Mouse (Mus musculus) thymus, adult 2 months (tissue): ENCODE results near the gene 1600014C10Rik. TPM values are rescaled to one million over a fixed set of nuclear protein-coding genes. Genes with fewer than 3 reads are reported as not detected.

Source experiments
- DNase-seq: peaks from one replicate; pipeline ENCODE4 v3.0.0; 2021
- H3K27ac ChIP-seq: fragments of 200-500 bp; 2 replicates; pipeline ENCODE4 v1.5.1; 2012; ENCODE audit warnings: low read length, control low read depth; ENCODE audit not compliant: control insufficient read depth, insufficient read depth
- H3K27me3 ChIP-seq: fragments of 200-500 bp; 2 replicates; pipeline ENCODE4 v1.6.1; 2012; ENCODE audit warnings: mild to moderate bottlenecking, low read length, moderate library complexity, mixed read lengths; ENCODE audit not compliant: control insufficient read depth, insufficient read depth
- H3K36me3 ChIP-seq: fragments of 200-500 bp; 2 replicates; pipeline ENCODE4 v1.6.1; 2012; ENCODE audit warnings: mild to moderate bottlenecking, low read length, moderate library complexity; ENCODE audit not compliant: control insufficient read depth, insufficient read depth
- H3K4me1 ChIP-seq: fragments of 200-500 bp; replicated peaks from 2 replicates; pipeline ENCODE4 v1.6.1; 2012; ENCODE audit warnings: low read length; ENCODE audit not compliant: control insufficient read depth, insufficient read depth
- H3K4me3 ChIP-seq: fragments of 200-500 bp; 2 replicates; pipeline ENCODE4 v1.5.1; 2012; ENCODE audit warnings: mild to moderate bottlenecking, low read length, control low read depth, moderate library complexity; ENCODE audit not compliant: control insufficient read depth, insufficient read depth
- CTCF ChIP-seq: fragments of 200-500 bp; IDR thresholded peaks from 2 replicates; pipeline ENCODE4 v1.5.1; 2012; ENCODE audit warnings: mild to moderate bottlenecking, control low read depth, low read length, moderate library complexity, borderline replicate concordance; ENCODE audit not compliant: control insufficient read depth, poor library complexity, insufficient read depth; ENCODE audit errors: extremely low read depth
- POLR2A ChIP-seq: fragments of 200-500 bp; IDR thresholded peaks from 2 replicates; pipeline ENCODE4 v1.6.1; 2012; ENCODE audit warnings: mild to moderate bottlenecking, low read length, control low read depth, moderate library complexity; ENCODE audit not compliant: control insufficient read depth, poor library complexity, insufficient read depth; ENCODE audit errors: extremely low read depth
- WGBS: fragments of 180-500 bp; shearing (Covaris S2); methylation state at CpG from one replicate; pipeline ENCODE4 v1.1.7; 2018; 5-methylcytosine and 5-hydroxymethylcytosine counted together
- polyA plus RNA-seq: library from polyadenylated mRNA; depleted of rRNA; stranded (reverse); fragments of >200 nt; gene quantifications from 2 replicates; pipeline ENCODE4 v1.2.3, GENCODE M21; 2012; rRNA removed

1600014C10Rik gene
- polyA plus RNA-seq, result 30.9 and 44.8 TPM in 2 replicates

DNA sequence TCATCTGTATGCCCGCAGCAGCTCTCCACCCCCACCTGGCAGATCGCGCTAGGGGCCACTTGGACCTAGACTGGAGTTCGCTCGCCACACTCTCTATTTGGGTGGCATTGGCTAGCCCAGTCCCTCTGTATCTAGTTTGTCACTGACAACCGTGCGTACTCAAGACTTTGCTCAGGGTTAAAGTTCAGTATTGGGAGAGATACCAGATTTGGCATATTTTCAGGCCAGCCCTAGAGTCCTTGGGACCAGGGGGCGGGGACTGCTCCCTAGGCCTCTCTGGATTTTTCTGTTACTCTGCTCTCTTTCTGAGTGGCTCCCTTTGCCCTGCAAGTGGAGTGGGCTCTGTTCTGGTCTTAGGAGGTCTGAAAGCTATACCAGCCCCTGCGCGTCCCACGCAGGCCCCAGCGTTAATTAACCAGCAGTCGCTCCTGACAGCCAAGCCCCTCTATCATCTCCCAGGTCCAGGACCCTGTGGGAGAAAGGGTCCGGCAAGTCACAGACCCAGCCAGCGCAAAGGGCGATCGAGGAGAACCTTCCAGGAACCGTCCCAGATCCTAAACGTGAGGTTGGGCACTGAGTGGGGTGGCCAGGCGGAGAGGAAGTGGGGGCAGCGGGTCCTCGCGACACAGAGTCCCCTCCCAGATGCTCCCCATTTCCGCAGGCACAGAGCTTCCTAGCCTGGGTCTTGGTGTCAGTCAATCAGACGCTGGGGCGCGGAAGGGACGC is at the start of gene 1600014C10Rik:
Gene 1600014C10Rik, plus strand, starts transcription at position 256 of the 726 bp plus-strand sequence.
- H3K27me3 ChIP-seq, result no peaks in the 10 kb centered on the region
- peak within 1 kb of the TSS; percentile 71 for H3K27ac ChIP-seq
- 16% methylated on average over 28 of the region's 28 CpGs for WGBS
- TF ChIP-seq CTCF (no peak; the same call in 1 of the 2 replicates), POLR2A (no peak)
- H3K4me1 ChIP-seq, result peaks cover 34% of the 10 kb centered on the region
- H3K36me3 ChIP-seq, result no peaks in the 10 kb centered on the region
- H3K4me3 ChIP-seq, result peak within 1 kb of the TSS; percentile 77
- no peak for DNase-seq

DNA sequence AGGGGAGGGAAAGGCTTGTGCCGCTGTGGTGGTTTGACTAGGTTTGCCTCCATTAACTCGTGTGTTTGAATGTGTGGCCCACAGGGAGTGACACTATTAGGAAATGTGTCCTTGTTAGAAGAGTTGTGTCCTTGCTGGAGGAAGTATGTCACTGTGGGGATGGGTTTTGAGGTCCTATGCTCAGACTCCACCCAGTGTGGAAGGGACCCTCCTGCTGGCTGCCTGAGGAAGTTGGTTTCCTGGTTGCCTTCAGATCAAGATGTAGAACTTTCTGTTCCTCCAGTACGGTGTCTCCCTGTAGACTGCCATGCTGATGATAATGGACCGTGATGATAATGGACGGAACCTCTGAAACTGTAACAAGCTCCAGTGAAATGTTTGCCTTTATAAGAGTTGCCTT is 48.5 kb upstream of the 1600014C10Rik start:
- 73% methylated on average over 5 of the region's 5 CpGs for WGBS
- H3K27me3 ChIP-seq, result no peaks in the 10 kb centered on the region

DNA sequence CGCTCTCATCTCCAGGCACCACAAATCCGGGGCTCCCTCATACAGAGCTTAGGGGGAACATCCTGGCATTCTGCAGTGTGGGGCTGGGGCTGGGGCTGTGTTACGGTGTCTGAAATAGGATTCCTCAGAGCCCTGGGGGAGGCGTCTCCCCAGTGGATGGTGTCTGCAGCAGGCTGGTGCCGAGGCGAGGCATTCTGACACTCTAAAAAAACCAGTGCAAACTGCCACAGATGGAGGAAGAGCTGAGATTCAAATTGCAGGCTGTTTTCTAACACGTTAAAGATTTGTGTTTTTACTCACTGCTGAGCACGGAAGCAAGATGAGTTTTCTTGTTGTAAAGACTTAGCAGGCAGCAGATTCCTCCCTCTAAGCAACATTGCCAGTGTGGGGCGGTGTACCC is 42.7 kb upstream of the 1600014C10Rik start:
- Histone ChIP-seq H3K4me3 (no peak overlapping the region), H3K27me3 (no peaks in the 10 kb centered on the region), H3K36me3 (no peaks in the 10 kb centered on the region), H3K27ac (no peak overlapping the region), H3K4me1 (no peaks in the 10 kb centered on the region)
- no peak for DNase-seq
- TF ChIP-seq POLR2A (no peak), CTCF (no peak)
- WGBS, result 68% methylated on average over 9 of the region's 9 CpGs

More for the DNA sequence above, 48.5 kb upstream of the 1600014C10Rik start:
- DNase-seq, result no peak
- TF ChIP-seq CTCF (no peak), POLR2A (no peak)
- Histone ChIP-seq H3K36me3 (no peaks in the 10 kb centered on the region), H3K27ac (no peak overlapping the region), H3K4me1 (no peaks in the 10 kb centered on the region), H3K4me3 (no peak overlapping the region)

DNA sequence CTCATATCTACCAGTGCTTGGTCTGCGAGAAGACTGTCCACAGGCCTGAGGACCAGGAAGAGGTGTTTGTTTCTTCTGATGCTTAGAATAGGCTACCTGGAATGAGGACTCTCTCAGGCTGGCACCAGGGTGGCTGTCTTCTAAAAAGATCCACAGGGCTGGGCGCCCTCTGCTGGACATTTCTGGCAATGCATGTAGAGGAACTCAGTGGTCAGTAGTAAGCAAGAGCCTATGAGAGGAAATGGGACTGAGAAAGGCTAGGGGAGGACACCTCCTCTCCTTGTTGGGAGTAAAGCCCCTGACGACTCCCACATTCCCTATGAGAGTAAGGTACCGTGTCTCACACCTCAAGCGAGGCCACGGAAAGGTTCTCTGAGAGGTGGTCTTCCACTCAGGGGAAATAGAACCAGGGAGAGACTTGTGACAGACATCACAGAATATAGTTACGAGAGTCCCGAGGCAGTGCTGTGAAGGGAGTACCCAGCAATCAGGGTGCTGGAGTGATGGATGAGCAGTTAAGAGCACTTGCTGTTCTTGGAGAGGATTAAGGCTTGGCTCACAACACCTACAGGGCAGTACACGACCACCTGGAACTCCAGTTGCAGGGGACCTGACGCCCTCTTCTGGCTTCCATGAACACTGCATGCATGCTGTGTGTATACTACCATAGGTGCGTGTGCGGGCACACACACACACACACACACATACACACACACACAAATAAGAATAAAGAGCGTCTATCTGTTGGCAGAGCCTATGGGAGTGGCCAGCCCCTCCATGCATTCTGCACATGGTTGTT is 41.1 kb upstream of the 1600014C10Rik start:
- peak; percentile 82 for DNase-seq
- Histone ChIP-seq H3K27me3 (no peaks in the 10 kb centered on the region), H3K4me1 (no peaks in the 10 kb centered on the region), H3K4me3 (no peak overlapping the region), H3K36me3 (no peaks in the 10 kb centered on the region), H3K27ac (no peak overlapping the region)
- 68% methylated on average over 13 of the region's 13 CpGs for WGBS
- no peak for TF ChIP-seq POLR2A
- no peak for TF ChIP-seq CTCF

DNA sequence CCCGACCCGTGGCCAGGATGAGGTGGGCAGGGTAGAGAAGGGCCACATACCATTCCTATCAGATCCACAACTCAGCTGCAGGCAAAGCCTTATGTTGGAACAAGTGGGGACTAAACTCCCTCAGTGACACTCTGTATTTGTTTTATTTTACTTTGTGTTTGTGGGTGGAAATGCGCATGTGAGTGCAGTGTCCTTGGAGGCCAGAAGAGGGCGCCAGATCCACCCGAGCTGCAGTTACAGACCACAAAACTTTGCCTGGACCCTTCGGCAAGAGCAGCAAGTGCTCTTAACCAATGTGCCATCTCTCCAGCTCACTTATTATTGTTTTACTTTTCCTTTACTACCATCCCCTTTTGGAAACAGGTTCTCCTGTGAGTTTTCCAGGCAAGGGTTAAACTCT is 35.5 kb upstream of the 1600014C10Rik start:
- Histone ChIP-seq H3K36me3 (no peaks in the 10 kb centered on the region), H3K27ac (no peak overlapping the region), H3K4me3 (no peak overlapping the region), H3K27me3 (no peaks in the 10 kb centered on the region), H3K4me1 (no peaks in the 10 kb centered on the region)
- WGBS, result 93% methylated on average over 6 of the region's 6 CpGs
- DNase-seq, result no peak
- TF ChIP-seq CTCF (no peak), POLR2A (no peak)

DNA sequence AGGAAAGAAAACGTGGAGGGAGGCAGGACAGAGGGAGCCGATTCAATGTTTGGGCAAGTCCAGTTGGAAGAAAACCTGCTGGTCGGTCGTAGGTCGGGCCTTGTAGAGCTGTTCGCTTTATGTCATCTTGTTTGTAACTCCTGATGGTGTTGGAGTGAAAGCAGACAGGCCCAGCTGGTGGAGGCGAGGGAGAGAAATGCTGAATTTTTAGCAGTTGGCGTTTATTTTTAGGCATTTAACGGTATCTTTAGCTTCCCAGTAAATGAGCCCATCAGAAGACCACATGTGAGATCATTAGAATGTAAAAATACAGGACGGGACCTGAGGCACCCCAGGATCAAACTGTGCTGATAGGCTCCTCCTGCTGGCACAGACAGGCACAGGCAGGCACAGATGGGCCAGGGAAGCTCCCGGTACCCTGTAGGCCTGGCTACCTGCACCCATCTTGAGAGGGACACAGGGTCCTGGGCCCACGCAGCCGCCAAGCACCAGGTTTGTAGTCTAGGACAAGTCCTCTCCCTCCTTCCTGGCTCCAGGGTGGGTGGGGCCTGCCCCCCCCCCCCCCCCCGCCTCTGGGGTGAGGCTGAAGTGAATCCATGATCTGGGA is 31.2 kb upstream of the 1600014C10Rik start:
- Histone ChIP-seq H3K4me1 (no peaks in the 10 kb centered on the region), H3K27me3 (no peaks in the 10 kb centered on the region), H3K4me3 (no peak overlapping the region), H3K36me3 (no peaks in the 10 kb centered on the region), H3K27ac (no peak overlapping the region)
- 90% methylated on average over 14 of the region's 14 CpGs for WGBS
- no peak for DNase-seq
- no peak for TF ChIP-seq CTCF
- TF ChIP-seq POLR2A, result no peak

DNA sequence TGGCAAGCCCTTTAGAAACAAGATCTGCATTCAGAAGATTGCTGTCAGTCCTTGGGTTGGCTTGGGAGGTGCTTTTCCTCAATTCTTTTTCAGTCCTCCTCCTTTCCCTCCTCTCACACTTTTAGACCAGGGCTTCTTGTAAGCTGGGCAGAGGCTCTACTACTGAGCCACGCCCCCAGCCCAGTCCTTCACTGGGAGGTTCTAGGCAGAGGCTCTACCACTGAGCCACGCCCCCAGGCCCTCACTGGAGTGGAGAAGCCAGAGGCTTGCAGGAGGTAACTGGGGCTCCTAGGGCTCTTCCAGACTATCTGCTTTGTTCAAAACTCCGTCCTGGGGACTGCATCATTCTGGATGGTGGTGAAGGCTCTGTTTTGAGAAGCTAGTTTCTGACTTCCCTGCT is 30.4 kb upstream of the 1600014C10Rik start:
- H3K27me3 ChIP-seq, result no peaks in the 10 kb centered on the region
- DNase-seq, result no peak
- no peaks in the 10 kb centered on the region for H3K4me1 ChIP-seq
- no peak overlapping the region for H3K4me3 ChIP-seq
- no peak overlapping the region for H3K27ac ChIP-seq
- TF ChIP-seq CTCF (no peak), POLR2A (no peak)
- H3K36me3 ChIP-seq, result no peaks in the 10 kb centered on the region
- WGBS, result 95% methylated on average over 3 of the region's 3 CpGs
